Mouse (Mus musculus) kidney, adult 2 months (tissue): ENCODE data around the gene Lpcat1.

Experiments
- CTCF ChIP-seq: fragments of 200-500 bp; conservative IDR thresholded peaks from 2 replicates; pipeline ENCODE4 v1.5.1; 2011; ENCODE audit warnings: low read depth, mild to moderate bottlenecking, control low read depth, low read length, moderate library complexity, mixed read lengths; ENCODE audit not compliant: insufficient read depth, insufficient read length
- POLR2A ChIP-seq: fragments of 200-500 bp; IDR thresholded peaks from one replicate; pipeline ENCODE4 v1.6.1; 2011; ENCODE audit warnings: low read depth, low read length, control low read depth

GRCm38 (mm10) chr13:73472481-73472880 is 5.5 kb downstream of the Lpcat1 start:
- no peak for TF ChIP-seq CTCF
- TF ChIP-seq POLR2A: no peak
